Mouse (Mus musculus): Measurements from ENCODE around the gene Zic5.
"Not testable (repeated sequence)": the region's sequence is repeated elsewhere in the genome, so short reads cannot be mapped to it uniquely, and the experiment has no call there.

Gene Zic5

GRCm38 (mm10) chr14:122465931-122466490 lies 534 bp upstream of the Zic5 start:
- no peak for DNase-seq (ENCODE audit: extremely low read depth, insufficient read length, low spot score)

DNA sequence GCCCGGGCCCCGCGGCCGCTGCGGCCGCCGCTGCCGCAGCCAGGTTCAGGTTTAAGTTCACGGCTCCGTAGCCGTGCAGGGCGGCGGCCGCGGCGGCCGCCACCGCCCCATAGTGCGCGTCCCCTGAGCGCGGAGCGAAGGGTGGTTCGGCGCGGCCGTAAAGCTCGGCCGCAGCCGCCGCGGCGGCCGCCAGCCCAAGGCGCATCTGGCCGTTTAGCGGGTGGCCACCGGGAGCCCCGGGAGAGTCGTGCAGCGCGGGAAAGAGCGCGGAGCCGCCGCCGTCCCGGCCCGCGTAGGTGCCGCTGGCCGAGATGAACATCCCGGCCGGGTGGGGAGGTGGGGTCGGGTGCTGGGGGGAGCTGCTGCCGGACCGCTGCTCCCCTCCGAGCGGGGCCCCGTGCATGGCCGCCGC lies 1.1 kb downstream of the Zic5 start:
- DNase-seq (ENCODE audit: extremely low read depth, insufficient read length, low spot score) = no peak

- DNase-seq (ENCODE audit: extremely low read depth, insufficient read length, low spot score) = not testable (repeated sequence)
Observed at GRCm38 (mm10) chr14:122463734-122464341, 1.6 kb downstream of the Zic5 start.

GRCm38 (mm10) chr14:122463080-122463691 lies 2.3 kb downstream of the Zic5 start:
- no peak for DNase-seq (ENCODE audit: extremely low read depth, insufficient read length, low spot score)

- DNase-seq (ENCODE audit: extremely low read depth, insufficient read length, low spot score) = no peak
Observed at GRCm38 (mm10) chr14:122462689-122463079, 2.8 kb downstream of the Zic5 start.

DNA sequence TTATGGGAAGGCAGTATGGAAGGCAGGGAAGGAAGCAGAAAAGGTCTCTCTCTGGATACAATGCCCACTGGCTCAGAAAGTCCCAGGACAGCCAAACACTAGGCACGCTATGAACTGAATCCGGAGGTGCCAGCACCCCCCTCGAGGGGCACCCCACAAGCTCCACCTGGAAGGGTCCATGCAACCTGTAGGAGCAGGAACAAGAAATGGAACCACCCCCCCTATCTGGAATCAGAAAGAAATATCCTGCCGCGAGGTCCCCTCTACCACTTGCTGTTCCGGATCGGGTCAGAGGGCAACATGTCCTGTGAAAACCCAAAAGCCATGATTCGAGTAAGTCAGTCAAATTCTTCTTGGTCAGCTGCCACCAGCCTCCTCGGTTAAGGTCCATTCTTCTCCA lies 3.5 kb downstream of the Zic5 start:
- DNase-seq (ENCODE audit: extremely low read depth, insufficient read length, low spot score) = no peak

- DNase-seq (ENCODE audit: extremely low read depth, insufficient read length, low spot score) = no peak
Observed at GRCm38 (mm10) chr14:122461500-122461899, 4.0 kb downstream of the Zic5 start.

- no peak for DNase-seq (ENCODE audit: extremely low read depth, insufficient read length, low spot score)
Observed at GRCm38 (mm10) chr14:122460226-122460625, 5.3 kb downstream of the Zic5 start.

GRCm38 (mm10) chr14:122459776-122460175 lies 5.7 kb downstream of the Zic5 start:
- DNase-seq (ENCODE audit: extremely low read depth, insufficient read length, low spot score) = no peak

- not testable (repeated sequence) for DNase-seq (ENCODE audit: extremely low read depth, insufficient read length, low spot score)
Observed at GRCm38 (mm10) chr14:122459332-122459731, 6.1 kb downstream of the Zic5 start.

- no peak for DNase-seq (ENCODE audit: extremely low read depth, insufficient read length, low spot score)
Observed at GRCm38 (mm10) chr14:122455562-122455958, 9.9 kb downstream of the Zic5 start.

DNA sequence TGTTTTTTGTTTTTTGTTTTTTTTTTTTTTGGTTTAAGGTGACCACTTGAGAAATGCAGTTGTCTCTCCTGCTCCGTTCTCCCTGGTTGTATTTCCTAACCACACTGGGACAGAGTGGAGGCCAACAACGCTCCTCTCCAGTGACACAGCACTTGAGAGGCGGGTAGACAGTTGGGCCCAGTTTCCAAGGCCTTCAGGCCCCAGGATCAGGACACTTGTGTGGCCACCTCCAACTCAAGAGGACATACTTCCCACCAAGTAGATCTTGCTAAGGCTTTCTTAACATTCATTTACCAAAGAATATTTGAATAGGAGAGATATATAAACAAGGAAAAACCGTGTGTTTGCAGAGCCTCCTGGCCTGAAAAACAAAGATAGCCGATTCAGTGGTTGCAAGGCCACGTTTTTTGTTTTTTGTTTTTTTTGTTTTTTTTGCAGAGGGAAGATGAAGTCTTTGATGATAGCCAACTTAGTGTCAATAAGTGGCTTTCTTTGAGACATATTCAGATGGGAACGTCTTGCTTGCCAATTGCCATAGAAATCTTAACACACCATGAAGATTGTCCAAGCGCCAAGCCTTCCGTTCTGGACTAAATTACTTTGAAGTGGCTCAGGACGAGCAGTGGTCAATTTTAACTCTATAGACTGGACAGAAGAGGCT lies 10.4 kb downstream of the Zic5 start:
- DNase-seq (ENCODE audit: extremely low read depth, insufficient read length, low spot score) = no peak

DNA sequence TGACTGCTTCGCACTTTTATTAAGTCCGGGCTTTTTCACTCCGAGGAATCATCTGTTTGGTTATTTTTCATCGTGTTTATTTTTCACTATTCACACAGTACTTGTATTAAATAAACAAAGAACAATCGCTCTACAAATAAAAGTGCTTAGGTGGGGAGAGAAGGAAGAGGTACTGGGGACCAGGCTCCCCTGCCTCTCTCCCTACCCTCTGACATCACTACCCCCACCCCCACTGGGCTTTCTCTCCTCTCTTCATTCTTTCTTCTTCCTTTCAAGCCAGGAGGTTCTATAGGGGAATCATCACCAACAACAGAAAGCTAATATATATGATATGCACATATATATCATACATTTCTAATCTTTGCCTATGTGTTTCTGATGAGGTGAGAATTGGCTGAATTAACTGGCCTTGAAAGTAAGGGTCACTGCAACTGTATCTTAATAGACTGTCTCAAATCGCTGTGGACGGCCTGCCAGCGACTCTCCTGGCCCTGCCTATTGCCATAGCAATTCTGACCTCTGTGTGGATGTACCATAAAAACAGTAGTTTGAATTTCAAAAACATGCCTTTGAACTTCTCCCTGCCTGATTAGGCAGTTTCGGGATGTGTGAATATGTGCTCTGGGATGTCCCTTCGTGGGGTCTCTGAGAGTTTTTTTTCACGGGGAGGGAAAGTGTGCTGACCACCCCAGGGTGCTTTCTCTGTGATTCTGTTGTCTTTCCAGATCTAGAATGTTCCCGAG lies 11.3 kb downstream of the Zic5 start:
- DNase-seq (ENCODE audit: extremely low read depth, insufficient read length, low spot score) = no peak

GRCm38 (mm10) chr14:122453388-122453995 lies 12.0 kb downstream of the Zic5 start:
- no peak for DNase-seq (ENCODE audit: extremely low read depth, insufficient read length, low spot score)

DNA sequence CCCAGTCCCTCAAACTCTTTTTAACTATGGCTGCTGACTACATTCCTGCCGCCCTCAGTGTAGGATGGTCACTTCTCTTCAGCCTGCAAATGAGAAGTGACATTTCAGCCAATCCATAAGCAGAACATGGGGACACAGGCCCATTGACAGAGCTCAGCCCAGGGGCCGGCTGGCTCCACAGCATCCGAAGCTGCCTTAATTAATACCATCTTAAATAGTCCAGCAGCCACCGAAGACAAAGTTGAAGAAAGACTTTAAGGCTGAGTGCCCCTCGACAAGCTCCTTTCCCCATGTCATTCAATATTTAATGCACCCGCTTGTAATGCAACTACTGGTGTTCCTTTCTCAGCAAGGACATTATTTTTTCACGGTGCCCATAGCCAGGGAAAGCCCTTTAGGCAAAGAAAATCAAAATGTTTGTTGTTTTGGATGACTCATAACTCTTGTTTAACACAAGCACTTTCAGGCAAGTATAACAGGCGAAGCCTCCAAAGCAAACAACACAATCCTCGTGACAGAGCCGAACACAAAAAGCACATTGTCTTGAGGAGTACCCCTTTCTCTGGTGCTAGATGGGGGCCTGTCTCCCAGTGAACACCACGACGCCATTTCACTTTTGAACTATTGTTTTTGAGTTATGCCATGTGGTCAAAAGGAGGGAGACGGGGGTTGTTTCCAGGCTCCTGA lies 12.6 kb downstream of the Zic5 start:
- no peak for DNase-seq (ENCODE audit: extremely low read depth, insufficient read length, low spot score)

GRCm38 (mm10) chr14:122451551-122452145 lies 13.8 kb downstream of the Zic5 start:
- no peak for DNase-seq (ENCODE audit: extremely low read depth, insufficient read length, low spot score)

GRCm38 (mm10) chr14:122450496-122451382 lies 14.7 kb downstream of the Zic5 start, which contains the start of gene Gm5089:
Gm5089 (minus strand) TSS chr14:122451115.
- DNase-seq (ENCODE audit: extremely low read depth, insufficient read length, low spot score) = no peak

- DNase-seq (ENCODE audit: extremely low read depth, insufficient read length, low spot score) = no peak
Observed at GRCm38 (mm10) chr14:122449601-122450495, 15.6 kb downstream of the Zic5 start.

All from 3134 (cell line).